Mouse (Mus musculus): ENCODE results near the gene Duoxa1. TPM values are rescaled to one million over a fixed set of nuclear protein-coding genes. Genes with fewer than 3 reads are reported as not detected.

Duoxa1 gene
- polyA plus RNA-seq, 1 experiment, result 0.67 TPM

DNA sequence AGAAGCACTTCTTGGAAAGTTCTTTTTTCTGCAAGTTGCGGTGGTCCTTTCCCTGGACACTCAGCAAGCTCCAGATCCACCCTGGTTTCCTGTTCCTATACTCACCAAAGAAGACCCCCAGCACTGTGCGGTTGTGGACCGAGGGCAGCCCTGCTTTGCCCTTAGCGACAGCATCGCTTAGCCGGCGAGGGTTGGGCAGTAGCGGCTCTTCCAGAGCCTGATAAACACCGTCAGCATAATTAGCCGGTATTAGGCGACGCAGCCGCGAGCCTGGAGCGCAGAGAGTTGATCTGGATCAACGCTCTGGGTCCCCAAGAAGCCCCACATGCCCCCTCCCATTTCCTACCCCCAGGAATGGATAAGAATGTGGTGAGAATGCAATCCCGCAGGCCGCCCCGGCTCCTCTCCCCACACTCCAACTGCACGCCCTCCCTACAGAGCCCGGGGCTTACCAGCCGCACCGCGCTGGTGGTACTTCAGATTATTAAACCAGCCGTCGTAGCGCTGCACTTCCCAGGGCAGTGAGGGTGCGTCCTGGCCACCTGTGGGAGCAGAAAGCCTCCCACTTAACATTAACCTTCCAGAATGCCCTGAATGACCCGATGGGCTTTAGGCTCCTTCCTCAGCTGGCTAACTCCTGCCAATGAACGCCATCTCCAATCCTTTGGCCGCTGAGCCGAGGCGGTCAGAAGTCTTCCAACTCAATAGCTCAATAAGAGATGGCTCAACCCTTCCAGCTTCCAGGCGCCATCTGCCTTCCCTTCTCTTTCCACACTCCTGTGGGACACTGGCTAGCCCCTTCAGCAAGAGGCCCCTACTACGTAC lies 16.0 kb downstream of the Duoxa1 start:
- Histone ChIP-seq H3K4me3 (ENCODE audit: insufficient read depth, low read depth, low read length) (peak overlapping the region; percentile 12; the same call in 1 of the 2 replicates), H3K27ac (replicated peaks; ENCODE audit: low read depth, low read length) (no peak overlapping the region), H3K4me1 (ENCODE audit: control insufficient read depth, insufficient read depth, insufficient read length, low read length) (peaks cover 2% of the 10 kb centered on the region; the same call in 1 of the 2 replicates)

GRCm38 (mm10) chr2:122294916-122295315 lies 18.6 kb downstream of the Duoxa1 start:
- Histone ChIP-seq H3K4me1 (ENCODE audit: control insufficient read depth, insufficient read depth, insufficient read length, low read length) (no peaks in the 10 kb centered on the region; the same call in 1 of the 2 replicates), H3K27ac (replicated peaks; ENCODE audit: low read depth, low read length) (no peak overlapping the region), H3K4me3 (ENCODE audit: insufficient read depth, low read depth, low read length) (no peak overlapping the region)

DNA sequence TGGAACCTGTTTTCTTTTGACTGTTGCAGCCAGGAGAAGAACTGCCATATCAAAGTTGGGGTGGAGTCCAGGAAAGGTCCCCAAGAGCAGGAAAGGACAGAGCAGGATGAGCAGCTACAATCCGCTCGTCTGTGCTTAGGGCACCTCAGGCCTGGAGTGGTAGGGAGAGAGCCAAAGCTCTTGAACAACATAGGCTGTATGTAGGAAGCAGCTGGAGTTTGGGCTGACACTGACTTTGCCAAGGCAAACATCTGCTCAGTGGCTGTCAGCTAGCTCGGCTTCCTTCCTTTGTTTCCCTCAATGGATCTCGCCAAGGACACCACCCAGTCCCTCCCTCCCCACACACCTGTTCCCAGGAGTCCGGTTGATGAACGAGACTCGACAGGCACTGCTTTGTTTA lies 27.4 kb downstream of the Duoxa1 start:
- H3K27ac ChIP-seq (replicated peaks; ENCODE audit: low read depth, low read length), result no peak overlapping the region
- H3K4me1 ChIP-seq (ENCODE audit: control insufficient read depth, insufficient read depth, insufficient read length, low read length), result no peaks in the 10 kb centered on the region
- no peak overlapping the region for H3K4me3 ChIP-seq (ENCODE audit: insufficient read depth, low read depth, low read length)

- H3K4me3 ChIP-seq (ENCODE audit: insufficient read depth, low read depth, low read length), result no peak overlapping the region
- H3K27ac ChIP-seq (replicated peaks; ENCODE audit: low read depth, low read length), result no peak overlapping the region
- no peaks in the 10 kb centered on the region for H3K4me1 ChIP-seq (ENCODE audit: control insufficient read depth, insufficient read depth, insufficient read length, low read length)
These were observed 29.4 kb downstream of the Duoxa1 start for GRCm38 (mm10) chr2:122284091-122284490.

- H3K27ac ChIP-seq (replicated peaks; ENCODE audit: low read depth, low read length), result no peak overlapping the region
- no peak overlapping the region for H3K4me3 ChIP-seq (ENCODE audit: insufficient read depth, low read depth, low read length)
- H3K4me1 ChIP-seq (ENCODE audit: control insufficient read depth, insufficient read depth, insufficient read length, low read length), result no peaks in the 10 kb centered on the region
These were observed 34.8 kb downstream of the Duoxa1 start for GRCm38 (mm10) chr2:122278769-122279168.

DNA sequence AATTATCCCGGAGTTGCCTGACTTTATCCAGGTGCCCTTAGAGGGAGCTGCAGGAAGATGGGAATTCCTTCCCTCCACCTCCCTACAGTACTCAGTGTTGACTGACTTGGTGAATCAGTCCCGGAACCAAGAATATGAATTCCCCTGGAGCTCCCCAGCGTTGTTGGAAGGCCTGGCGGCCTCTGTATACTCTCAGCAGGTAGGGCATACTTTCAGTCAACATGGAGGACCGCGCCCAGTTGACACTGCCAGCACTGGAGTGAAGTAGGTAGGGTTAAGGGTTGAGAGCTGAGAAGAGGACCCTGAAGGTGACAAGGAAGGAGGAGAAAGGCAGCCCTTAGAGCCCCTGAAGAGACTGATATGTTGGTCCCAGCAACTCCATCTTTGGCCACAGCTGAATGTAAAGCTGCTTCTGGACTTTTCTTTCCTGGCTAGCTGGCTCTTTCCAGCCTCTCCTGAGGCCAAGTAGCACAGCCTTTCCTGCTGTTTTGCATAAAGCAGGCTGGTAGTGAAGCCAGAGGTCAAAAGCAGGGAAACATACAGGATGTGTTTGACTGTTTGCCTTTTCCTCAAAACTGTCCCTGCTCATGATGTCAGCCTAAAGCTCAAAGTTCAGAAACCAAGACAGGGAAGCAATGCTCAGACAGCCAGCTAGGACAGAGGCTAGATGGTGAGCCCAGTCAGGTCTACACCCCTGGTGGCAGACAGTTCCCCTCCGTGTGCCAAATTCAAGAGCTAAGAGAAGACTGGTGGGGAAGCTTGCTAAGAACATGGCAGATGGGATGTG lies 46.9 kb downstream of the Duoxa1 start:
- H3K4me1 ChIP-seq (ENCODE audit: control insufficient read depth, insufficient read depth, insufficient read length, low read length), result no peaks in the 10 kb centered on the region
- no peak overlapping the region for H3K27ac ChIP-seq (replicated peaks; ENCODE audit: low read depth, low read length)

GRCm38 (mm10) chr2:122264690-122265089 lies 48.8 kb downstream of the Duoxa1 start:
- Histone ChIP-seq H3K4me1 (ENCODE audit: control insufficient read depth, insufficient read depth, insufficient read length, low read length) (no peaks in the 10 kb centered on the region), H3K27ac (replicated peaks; ENCODE audit: low read depth, low read length) (no peak overlapping the region), H3K4me3 (ENCODE audit: insufficient read depth, low read depth, low read length) (no peak overlapping the region)

More for the DNA sequence above, 46.9 kb downstream of the Duoxa1 start:
- H3K4me3 ChIP-seq (ENCODE audit: insufficient read depth, low read depth, low read length), result no peak overlapping the region

DNA sequence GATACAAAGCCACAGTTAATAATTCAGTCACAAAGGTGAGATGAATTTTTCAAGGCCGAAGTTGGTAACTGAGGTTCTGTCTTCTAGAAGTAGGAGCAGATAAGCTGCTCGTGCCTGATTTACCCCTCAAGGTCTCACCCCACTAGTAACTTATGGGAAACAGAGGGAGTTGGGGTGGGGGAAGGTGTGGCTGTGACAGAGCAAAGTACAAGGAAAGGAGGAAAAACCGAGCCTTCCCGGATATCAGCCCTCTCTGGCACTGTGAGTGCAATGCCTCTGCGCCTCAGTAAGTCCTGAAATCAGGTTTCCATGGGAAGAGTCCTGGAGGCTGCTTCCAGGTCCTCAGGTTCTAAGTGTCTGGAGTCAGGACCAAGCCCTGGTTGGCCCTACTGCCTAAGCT lies 52.8 kb downstream of the Duoxa1 start:
- Histone ChIP-seq H3K27ac (replicated peaks; ENCODE audit: low read depth, low read length) (no peak overlapping the region), H3K4me3 (ENCODE audit: insufficient read depth, low read depth, low read length) (no peak overlapping the region), H3K4me1 (ENCODE audit: control insufficient read depth, insufficient read depth, insufficient read length, low read length) (no peaks in the 10 kb centered on the region)

DNA sequence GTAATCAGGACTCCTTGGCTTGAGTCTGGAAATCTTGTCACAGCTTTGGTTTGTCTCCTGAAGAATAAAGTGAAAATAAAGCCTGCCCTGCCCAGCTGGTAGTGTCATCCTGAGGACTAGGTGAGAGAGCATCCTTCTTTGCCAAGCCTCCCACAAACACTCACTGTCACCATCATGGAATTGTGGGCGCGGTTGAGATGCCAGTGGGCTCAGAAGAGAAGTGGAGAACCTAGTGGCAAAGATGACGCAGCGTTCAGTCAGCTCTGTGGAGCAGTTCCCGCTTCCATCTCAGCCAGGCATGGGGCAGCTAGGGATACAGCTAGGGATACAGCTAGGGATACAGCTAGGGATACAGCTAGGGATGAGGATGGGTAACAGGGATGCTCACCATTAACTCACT lies 57.5 kb downstream of the Duoxa1 start:
- H3K4me3 ChIP-seq (ENCODE audit: insufficient read depth, low read depth, low read length), result no peak overlapping the region
- no peak overlapping the region for H3K27ac ChIP-seq (replicated peaks; ENCODE audit: low read depth, low read length)
- no peaks in the 10 kb centered on the region for H3K4me1 ChIP-seq (ENCODE audit: control insufficient read depth, insufficient read depth, insufficient read length, low read length)

Other genes with a start within 250 kb of the Duoxa1 start
- 6.1 and 7.8 TPM in 2 replicates for gene Spg11, start 195.3 kb downstream of the Duoxa1 start, polyA plus RNA-seq (2012; ENCODE audit: insufficient read depth, insufficient read length, missing spikeins)
- 1,264 and 2,088 TPM in 2 replicates for gene B2m, start 166.0 kb downstream of the Duoxa1 start, polyA plus RNA-seq (2012; ENCODE audit: insufficient read depth, insufficient read length, missing spikeins)
- gene Trim69, start 153.0 kb downstream of the Duoxa1 start, polyA plus RNA-seq (2012; ENCODE audit: insufficient read depth, insufficient read length, missing spikeins), result not detected in 2 replicates
- gene Patl2, start 127.5 kb downstream of the Duoxa1 start, polyA plus RNA-seq (2012; ENCODE audit: insufficient read depth, insufficient read length, missing spikeins), result not detected in 2 replicates
- not detected in 2 replicates for gene Terb2, start 127.5 kb downstream of the Duoxa1 start, polyA plus RNA-seq (2012; ENCODE audit: insufficient read depth, insufficient read length, missing spikeins)
- 59.6 and 87.1 TPM in 2 replicates for gene Sord, start 79.0 kb downstream of the Duoxa1 start, polyA plus RNA-seq (2012; ENCODE audit: insufficient read depth, insufficient read length, missing spikeins)
- not detected in 2 replicates for gene Duox2, start 15.3 kb downstream of the Duoxa1 start, polyA plus RNA-seq (2012; ENCODE audit: insufficient read depth, insufficient read length, missing spikeins)
- gene Duoxa2, start 14.8 kb downstream of the Duoxa1 start, polyA plus RNA-seq (2012; ENCODE audit: insufficient read depth, insufficient read length, missing spikeins), result not detected in 2 replicates
- gene Duox1, start 1.9 kb upstream of the Duoxa1 start, polyA plus RNA-seq (2012; ENCODE audit: insufficient read depth, insufficient read length, missing spikeins), result not detected in 2 replicates
- 3.1 and 4.5 TPM in 2 replicates for gene Shf, start 55.4 kb upstream of the Duoxa1 start, polyA plus RNA-seq (2012; ENCODE audit: insufficient read depth, insufficient read length, missing spikeins)
- gene Slc28a2, start 112.7 kb upstream of the Duoxa1 start, polyA plus RNA-seq (2012; ENCODE audit: insufficient read depth, insufficient read length, missing spikeins), result 6.6 and 15.1 TPM in 2 replicates
- gene Gm14085, start 171.2 kb upstream of the Duoxa1 start, polyA plus RNA-seq (2012; ENCODE audit: insufficient read depth, insufficient read length, missing spikeins), result not detected in 2 replicates

Measured in brown adipose tissue, adult 24 weeks (tissue).